Mouse (Mus musculus) erythroblast, embryonic 14.5 days (primary cell): ENCODE measurements at regions not wholly inside any gene's neighbourhood (a gene's known extent, or its start where the extent isn't known, plus 50 kb on each side); places are given as distances from the start of the nearest gene placed in this dataset.

ENCODE experiments used
- GATA1 ChIP-seq: IDR thresholded peaks from 2 replicates; pipeline ENCODE4 v1.6.1; 2012; ENCODE audit warnings: low read length, inconsistent platforms, mixed read lengths
- TAL1 ChIP-seq: IDR thresholded peaks from 3 replicates; pipeline ENCODE4 v1.6.1; 2012; ENCODE audit warnings: low read length, inconsistent platforms, mixed read lengths

DNA sequence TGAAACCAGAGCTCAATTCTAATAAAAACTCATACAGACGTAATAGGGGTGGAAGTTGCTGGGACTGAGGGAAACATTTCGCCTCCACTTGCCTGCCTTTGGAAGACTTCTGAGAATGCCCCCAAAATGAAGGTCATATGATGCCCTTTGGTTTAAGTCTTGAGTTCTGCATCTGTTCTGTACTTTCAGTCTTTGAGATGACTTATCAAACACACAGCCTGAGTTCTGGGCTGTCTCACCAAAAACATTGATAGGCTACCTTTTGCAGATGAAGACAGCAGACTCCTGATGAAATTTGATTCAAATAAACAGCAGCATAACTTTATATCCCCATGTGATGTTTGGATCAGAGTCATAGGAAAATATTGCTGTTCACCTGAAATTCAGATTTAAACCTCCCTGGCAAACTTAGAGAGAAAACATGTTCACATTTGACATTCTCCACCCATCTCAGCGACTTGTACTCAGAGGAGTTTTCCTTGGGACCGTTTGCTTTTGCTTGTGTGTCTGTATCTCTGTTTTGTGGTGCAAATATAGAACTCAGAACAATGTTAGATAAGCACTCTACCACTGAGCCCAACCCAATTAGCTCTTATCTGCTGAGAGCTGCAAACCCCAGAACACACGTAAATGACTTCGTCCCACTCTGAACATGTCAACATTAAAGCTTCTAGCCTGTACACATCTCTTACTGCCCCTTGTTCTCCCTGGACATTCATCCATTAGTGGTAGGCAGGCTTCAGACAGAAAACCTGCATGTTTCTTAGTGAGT lies 77.1 kb downstream of the Zfp36l1 start:
- TF ChIP-seq TAL1 (no peak), GATA1 (no peak)
